Mouse (Mus musculus): ENCODE data around the gene D17Wsu92e.

D17Wsu92e gene

DNA sequence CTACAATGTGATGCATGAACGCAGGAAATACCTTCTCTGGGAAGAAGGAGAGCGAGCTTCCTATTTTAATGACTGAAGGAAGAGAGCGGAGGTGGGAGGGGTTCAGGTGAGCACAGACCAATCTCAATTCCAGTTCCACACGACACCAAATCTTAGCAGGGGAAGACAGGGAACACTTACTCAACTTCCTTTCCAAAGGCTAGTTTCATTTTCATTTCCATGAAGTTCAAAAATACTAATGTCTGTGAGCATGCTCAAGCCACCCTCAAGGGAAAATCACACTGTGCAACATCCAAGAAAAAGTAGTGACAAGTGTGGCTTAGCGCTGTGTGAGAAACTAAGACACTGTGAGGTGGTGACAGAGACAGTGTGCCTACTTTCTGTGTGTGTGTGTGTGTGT is 30.4 kb downstream of the D17Wsu92e start:
- DNase-seq: no peak

DNA sequence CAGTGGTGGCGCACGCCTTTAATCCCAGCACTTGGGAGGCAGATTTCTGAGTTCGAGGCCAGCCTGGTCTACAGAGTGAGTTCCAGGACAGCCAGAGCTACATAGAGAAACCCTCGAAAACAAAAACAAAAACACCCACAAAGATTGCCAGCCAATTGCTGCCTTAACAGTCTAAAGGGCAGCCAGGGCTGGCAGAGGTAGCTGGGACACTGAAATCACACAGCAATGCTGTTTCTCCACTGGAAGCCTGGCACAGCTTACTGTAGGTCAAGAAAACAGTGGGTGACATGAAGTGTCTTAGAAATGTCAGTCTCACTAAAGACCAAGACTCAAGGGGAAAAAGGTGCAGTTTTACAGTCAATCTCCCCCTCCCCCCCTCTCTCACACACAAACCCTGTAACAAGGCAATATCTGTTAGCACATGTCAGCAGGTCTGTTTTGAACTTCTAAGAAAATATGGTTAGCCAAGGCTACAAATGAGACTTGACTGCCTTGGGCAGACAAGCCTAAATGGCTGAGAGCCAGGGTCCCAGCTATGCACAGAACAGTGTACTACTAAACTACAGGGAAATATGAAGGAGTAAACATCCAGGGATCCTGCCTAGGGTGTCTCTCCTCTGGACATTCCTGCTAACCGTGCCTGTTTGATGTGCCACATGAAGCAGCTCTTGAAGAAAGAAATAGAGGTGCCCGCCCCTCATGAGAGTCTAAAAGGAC is 31.8 kb downstream of the D17Wsu92e start:
- no peak for DNase-seq

DNA sequence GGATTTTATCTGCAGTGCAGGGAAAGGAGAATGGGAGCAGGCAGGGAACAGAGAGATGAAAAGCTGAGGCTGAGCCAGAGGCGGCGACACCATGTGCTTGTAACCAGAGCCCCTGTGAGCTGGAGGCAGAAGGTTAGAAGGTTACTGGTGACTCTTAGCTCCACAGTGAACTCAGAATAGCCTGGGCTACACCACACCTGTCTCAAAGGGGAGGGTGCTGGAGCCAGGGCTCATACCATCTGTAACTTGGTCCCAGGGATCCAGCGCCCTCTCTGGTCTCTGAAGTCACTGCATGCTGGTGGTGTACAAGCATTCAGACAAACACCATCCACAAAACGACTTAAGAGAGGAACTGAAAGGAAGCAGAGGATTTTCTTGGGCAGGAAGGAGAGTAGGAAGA is 36.9 kb downstream of the D17Wsu92e start:
- DNase-seq: no peak

DNA sequence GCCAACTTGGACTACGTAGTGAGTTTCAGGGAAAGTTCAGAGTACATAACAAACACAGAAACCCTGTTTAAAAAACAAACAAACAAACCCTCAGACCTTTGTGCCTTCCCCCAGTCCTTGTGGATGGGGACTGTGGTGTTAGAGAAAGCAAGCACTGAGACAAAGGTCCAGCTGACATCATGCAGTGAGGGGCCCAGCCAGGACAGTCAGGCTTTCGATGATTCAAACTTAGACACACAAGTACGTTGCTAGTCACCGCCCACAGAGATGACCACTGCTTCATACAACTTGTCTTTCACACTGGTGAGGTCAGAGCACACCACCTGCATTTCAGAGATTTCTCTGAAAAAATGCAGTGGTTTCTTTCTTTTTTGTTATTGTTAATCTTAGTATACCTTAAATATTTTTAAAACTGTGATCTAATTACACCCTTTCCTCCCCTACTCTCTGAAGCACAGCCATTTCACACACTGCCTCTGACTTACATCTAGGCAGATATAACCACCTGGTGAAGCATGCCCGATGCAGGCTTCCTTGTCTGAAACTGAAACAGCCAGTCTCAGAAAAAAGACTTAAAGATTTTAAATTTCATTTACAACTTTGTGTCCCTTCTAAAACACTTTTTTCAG is 39.3 kb downstream of the D17Wsu92e start:
- no peak for DNase-seq

DNA sequence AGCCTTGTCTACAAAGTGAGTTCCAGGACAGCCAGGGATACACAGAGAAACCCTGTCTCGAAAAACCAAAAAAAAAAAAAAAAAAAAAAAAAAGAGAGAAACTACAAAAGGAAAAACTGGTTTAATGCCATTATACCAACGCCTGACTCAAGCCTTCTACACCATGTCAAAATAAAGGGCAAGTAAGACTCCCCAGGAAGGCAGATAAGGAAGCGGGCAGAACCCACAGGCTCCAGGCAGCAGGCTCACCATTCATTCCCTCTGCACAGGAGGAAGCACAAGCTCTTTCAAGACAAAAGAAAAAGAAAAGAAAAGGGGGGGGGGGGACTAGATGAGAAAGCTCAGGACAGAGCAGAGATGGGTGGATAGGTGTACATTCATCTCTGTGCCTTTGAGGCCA is 40.7 kb downstream of the D17Wsu92e start:
- DNase-seq: no peak

DNA sequence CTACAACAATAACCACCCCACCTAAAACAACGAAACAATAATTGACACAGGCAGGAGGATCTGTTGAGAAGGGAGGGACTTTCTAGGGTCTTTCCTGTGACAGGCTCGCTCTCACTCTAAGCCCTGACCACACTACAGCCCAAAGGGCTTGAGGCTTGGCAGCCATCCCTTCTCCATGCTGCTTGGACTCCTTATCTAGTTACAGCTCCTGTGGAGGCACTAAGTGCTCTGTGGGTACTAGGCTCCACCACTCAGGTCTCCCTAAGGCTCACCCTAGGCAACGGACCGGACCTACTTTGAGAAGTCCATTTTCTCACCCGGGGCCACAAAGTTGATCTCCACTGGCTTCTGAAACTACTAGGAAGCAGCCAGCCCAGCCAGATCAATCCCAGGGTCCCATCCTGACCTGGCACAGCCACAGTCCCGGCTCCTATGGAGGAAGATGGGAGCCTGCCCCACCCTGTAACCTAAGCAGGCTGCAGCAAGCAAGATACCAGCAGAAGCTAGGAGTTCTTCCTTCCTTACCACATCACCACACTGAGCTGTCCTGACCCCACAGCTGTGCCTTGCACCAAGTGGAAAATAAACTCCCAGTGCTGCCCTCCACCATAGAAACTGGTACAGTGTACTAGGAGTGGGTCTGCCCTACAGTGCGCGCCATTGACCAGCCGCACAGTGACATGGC is 41.6 kb downstream of the D17Wsu92e start:
- no peak for DNase-seq

DNA sequence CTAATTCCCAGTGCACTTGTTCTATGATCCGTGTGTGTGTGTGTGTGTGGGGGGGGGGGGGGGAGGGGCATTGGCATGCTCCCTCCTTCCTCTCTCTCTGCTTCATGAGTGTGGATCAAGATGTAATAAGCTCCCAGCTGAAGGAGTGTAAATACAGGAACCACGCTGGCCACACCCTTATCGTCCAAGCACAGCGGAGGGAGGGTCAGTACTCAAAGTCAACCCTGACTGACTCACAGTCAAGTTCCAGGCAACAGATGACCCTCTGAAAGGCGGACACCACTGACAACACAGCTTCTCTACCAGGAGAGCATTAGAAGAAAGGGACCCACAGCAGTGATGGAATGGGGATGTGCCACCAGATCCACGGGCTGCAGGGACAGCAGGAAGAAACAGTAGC is 42.6 kb downstream of the D17Wsu92e start:
- peak; percentile 26 for DNase-seq

DNA sequence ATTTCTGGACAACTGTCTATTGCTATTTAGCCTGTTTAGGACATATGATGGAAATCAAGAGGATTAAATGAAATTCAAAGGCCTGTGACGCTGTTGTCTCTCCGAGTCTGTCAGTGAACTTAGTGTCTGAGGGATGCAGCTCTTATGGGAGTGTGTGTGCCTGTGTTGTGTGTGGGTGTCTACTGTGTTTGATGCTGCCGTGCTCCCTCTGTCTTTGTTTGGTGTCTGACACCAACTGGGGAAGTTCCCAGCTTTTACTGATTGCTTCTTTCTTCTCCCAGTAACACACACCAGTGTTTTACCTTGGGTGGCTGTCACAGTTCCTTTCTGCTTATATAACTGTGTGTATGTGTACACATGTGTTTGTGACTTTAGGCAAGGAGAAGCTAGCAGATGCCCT is 46.2 kb downstream of the D17Wsu92e start:
- DNase-seq: no peak

DNA sequence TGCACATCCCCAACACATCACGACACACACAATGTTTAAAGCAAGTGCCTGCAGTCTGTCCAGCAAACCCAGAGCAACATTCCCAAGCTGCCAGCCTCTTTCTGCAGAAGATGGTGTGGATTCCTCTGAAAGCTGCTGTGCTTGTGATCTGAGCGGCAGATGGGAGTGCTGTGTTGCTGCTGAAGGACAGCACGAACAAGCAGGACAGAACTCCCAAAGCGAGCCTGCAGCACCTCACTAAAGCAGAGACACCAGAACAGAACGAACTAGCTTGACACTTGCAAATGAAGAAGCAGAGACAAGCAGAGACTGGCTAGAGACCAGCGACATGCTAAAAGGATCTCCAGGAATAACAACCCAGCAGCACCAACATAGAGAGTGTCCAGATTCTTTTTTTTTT is 48.8 kb downstream of the D17Wsu92e start:
- DNase-seq: no peak

DNA sequence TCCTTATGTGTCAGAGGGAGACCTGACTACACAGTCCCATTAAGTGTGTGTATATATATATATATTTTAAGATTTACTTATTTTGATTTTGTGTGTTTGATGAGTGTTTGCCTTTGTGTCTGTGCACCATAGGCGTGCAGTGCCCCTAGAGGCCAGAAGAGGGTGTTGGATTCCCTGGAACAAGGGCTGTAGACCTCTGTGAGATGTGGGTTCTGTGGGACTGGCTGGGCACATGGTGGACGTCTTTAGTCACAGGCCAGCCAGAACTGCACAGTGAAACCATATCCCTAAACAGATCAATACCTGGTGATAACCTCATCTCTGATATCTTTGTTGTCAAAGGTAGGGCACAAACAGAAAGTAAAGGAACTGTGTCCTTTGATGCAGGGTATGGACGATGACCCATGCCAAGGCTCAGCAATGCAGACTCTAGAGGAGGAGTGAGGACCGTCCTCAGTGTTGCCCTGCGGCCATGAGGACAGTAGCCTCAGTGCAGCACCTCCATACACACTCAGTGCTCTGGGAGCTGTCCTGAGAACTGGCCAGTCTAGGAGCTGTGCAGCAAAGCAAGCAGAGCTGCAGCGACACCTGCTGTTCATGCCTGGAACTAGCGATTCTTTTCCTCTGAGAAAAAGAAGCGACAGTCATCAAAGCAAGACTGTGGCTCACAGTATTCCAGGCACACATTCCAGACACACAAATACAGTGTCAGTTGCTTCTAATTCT is 51.5 kb downstream of the D17Wsu92e start:
- peak; percentile 84 for DNase-seq

DNA sequence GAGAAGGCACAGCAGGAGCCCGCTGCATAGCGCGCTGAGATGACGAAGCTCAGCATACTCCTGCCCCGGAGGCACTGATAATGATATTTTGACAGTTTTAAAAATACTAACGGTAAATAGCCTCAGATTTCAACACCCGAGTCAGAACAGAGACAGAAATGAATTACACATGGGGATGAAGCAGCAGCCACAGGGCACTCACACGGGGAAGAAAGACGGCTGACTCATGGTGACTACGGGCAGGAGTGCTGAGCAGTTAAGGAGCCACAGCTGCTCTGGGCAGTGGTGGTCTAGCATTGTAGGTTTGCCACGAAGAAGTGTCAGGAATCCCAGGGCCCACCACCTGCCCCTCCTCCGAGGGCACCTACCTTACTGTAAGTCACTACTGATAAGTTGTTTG is 52.9 kb downstream of the D17Wsu92e start:
- DNase-seq: no peak

DNA sequence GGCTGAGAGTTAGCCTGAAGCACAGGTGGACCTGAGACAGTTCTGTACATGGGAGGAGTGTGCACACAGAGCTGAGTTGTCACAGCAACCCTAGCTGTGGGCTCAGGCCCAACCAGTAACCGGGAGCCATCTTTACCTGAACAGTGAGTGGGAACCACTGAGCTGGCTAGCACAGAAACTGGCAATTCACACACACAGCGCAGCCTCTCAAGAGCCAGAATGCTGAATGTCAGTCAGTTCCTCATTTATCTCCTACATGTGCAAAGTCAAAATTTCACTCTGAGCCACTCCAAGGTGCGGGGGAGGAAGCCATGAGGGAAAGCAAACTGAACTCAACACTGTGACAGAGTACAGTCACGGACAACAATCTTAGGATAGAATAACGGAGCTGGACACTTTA is 53.3 kb downstream of the D17Wsu92e start:
- DNase-seq: no peak

DNA sequence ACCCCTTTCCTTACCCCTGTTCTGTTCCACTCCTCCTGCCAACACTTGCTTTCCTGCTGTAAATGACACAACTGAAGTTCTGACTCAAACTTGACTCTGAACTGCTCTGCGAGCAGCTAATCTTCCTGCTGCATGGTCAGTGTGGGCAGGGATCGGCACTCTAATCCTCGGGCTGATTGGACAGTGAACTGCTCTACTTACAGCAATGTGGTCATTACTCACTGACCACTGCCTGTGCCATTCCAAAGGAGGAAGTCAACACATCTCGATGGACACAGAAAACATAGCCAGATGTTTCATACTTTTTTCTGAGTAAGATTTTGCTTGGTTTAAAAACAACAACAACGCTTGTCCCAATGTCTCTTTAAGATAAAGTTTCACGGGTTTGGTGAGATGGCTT is 55.4 kb downstream of the D17Wsu92e start:
- DNase-seq: no peak

DNA sequence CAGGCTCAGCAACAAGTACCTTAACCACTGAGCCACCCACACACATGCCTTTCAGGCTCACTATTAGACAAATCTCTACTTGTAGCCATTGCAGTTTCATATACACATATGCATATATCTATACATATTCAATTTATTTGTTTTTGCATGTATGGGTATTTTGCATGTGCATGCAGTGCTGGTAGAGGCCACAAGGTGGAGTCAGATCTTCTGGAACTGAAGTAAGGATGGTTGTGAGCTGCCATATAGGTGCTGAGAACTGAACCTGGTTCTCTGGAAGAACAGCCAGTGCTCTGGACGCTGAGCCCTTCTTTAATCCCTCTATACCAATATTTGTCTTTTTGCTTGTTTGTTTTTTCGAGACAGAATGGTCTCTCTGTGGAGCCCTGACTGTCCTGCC is 56.0 kb downstream of the D17Wsu92e start:
- DNase-seq: no peak

DNA sequence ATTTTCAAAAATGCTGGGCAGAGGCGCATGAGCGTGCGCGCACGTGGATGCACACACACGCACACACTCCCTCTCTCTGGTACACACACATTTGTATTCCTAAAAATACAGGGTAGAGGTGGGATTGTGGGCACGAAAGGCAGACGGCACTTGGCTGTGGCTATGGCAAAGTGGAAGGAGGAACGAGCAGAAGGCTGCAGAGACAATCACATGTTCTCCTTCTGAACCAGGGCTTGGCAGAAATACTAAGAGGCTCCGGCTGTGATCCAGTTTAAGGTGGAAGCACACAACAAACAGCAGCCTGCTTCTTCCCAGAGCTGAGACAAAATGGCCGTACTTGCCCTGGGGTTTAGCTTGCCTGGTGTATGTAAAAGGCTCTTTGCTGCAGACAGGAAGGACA is 57.6 kb downstream of the D17Wsu92e start:
- DNase-seq: no peak

DNA sequence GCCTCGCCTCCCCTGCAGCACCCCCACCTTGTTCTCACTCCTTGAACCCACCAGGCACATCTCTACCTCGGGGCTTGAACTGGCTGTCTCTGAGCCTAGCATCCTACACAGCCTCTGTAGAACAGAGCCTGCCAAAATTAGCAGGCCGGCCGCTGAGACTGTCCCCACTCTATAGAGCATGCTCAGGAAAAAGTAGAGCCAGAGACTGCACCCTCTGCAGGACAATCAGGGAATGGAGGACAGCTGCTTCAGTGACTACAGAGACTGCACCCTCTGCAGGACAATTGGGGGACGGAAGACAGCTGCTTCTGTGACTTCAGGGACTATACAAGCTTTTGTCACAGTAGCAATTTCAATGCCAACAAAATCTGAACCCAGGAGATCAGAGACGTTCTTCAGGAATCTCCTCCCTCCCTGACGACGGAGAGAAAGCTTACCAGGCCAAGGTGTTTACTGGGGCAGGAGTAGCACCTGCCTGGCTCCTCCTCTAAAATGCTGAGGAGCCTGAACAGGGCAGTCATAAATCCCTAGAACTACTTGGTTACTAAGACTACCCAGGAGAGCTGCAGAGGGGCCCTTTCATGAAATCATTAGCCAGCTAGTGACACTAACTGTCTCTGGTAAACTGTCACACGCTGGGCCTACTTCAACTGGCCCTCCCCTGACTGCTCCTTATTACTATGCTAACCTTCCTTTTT is 58.7 kb downstream of the D17Wsu92e start:
- peak; percentile 74 for DNase-seq

DNA sequence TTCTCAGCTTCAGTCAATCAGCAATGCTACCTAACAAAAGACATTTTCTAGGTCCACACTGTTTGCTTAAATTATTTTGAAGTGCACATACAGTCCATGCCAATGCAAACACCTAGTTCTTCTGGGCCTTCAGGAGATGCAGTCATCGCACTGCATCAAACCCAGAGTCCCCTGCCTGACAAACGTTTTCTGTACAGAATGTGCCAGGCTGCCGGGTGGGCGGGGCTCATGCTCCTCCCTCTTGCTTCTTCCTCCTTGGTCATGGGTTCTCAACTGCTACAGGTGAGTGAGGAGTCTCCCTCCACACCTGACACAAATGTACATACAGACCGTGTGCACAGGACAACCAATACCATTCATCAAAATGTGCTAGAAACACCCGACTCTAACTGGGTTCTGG is 60.3 kb downstream of the D17Wsu92e start:
- peak; percentile 16 for DNase-seq

DNA sequence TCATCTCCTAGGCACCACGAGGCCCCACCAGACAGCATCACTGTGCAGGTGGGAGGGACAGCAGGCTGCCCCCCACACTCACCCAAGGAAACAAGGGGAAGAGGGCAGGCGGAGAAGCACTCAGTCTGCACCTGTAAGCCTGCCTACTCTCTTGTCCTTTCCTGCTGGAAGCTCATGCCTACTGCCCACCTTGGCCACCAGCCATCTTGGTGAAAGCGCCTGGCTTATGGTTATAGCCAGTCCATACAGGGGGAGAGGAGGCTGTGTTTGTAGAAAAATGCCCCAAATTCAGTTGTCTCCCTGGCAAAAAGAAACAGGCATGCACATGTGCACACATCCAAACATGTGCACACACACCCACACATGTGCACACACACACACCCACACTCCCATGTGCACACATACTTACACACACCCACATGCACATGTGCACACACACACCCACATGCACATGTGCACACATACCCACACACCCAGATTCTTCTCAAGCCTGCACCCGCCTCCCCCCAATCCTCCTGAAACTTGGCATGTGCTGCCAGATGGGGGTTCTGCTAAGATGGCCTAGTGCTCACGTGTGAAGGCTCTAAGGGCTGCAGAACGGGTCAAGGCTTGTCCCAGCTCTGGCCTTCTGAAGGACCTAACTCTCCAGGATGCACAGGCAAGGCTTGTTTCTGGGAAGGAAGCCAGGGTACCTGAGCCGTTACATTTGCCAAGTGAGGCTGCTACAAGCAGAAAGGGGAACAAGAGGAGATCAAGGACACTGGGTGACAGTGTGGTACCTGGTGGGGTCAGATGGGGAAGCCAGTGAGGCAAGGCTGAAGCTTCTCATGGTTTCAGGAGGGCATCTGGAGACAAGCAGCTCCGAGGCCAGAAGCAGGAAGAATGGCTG is 68.9 kb downstream of the D17Wsu92e start:
- no peak for DNase-seq

DNA sequence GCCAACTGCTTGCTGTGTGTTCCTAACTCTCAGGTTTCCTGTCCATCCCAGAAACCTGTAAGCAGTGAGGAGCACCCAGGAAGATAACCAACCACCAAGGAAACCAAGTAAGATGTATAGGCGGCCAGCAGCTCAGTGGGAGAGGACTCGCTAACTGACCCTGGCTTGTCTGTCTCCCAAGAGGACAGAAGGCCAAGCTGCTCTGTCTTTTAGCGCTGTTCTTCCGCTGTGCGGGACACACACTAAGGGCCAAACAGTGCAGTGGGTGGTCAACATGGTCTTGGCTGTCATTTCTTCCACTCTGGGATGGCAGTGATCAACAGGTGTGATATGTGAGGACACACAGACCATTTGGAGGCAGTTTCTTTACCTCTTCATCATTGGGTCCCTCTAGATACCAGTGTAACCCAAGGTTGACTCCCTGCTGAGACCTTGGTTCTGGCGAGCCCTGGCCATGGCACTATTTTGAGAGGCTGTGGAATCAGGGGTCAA is 70.0 kb downstream of the D17Wsu92e start:
- DNase-seq: no peak

DNA sequence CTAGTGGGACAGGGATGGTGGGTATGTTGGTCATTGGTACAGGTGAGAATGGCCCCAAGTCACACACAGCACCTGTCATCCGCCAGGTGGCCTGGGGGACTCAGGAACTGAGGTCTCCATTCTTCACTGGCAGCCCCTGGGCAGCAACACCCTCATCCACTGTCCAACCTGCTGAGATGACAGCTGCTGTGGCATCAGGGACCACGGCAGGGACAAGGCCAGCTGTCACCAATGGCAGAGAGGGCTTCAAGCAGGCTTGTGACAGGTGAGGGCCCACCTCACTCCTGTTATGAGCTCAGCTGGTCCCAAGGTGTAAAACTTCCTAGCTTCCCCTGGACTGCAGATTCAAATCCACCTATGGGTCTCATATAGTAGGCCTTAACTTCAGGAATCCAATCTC is 72.3 kb downstream of the D17Wsu92e start:
- no peak for DNase-seq

DNA sequence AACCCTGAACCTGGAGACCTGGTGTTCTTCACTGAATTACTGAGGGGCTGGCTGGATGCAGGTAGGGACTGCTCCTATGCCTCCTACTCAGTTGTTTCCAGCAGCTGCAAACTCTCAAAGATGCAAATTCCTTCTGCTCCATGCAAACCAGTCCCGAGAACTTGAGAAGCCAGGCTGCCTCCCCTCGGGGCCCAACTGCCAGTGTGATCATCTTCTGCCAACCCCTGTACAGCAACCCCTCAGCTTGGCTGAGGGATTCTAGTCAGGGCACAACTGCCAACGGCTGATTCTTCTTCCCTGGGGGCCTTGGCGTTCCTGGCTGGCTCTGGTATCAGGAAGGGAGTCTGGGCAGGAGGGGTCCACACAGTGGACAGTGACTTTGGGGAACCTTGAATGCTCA is 74.0 kb downstream of the D17Wsu92e start:
- DNase-seq: no peak

DNA sequence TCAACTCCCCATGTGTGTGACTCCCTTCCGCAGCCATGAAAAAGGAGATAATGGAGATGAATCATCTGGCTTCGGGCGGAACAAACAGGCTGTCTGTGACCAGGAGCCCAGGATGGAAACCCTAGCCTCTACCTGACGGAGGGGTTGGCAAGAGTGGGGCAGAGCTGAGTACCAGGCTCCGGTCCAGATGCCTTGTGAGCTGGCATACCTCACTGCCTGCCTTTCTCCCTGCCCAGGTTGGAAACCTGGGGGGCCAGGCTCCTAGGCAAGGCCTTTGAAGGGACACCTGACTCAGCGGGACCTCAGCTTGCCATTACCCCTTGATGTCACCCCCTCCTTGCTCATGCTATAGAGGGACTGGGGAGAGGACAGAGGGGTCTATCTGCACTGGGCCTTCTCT is 79.5 kb downstream of the D17Wsu92e start:
- DNase-seq: no peak
